Mouse (Mus musculus) heart, embryonic 15.5 days (tissue): Measurements from ENCODE around the gene Lrrc2. TPM values are rescaled to one million over a fixed set of nuclear protein-coding genes. Genes with fewer than 3 reads are reported as not detected.

Source experiments
- ATAC-seq: fragments of 200-750 bp; cut with Nextera tagmentation; replicated peaks from 2 replicates; pipeline ENCODE4 v1.8.0; 2017; ENCODE audit warnings: low read depth, moderate TSS enrichment; ENCODE audit not compliant: insufficient number of reproducible peaks, insufficient read depth, low FRiP score
- H3K27ac ChIP-seq: fragments of 300-500 bp; sonication (generic); 2 replicates; pipeline ENCODE4 v1.5.1; 2015; ENCODE audit warnings: mild to moderate bottlenecking, inconsistent platforms
- H3K27me3 ChIP-seq: fragments of 300-500 bp; sonication (generic); 2 replicates; pipeline ENCODE4 v1.6.1; 2015; ENCODE audit warnings: inconsistent platforms
- H3K36me3 ChIP-seq: fragments of 300-500 bp; sonication (generic); 2 replicates; pipeline ENCODE4 v1.6.1; 2015; ENCODE audit warnings: mild to moderate bottlenecking, inconsistent platforms
- H3K4me1 ChIP-seq: fragments of 300-500 bp; sonication (generic); replicated peaks from 2 replicates; pipeline ENCODE4 v1.6.1; 2015; ENCODE audit warnings: inconsistent platforms
- H3K4me2 ChIP-seq: fragments of 300-500 bp; sonication (generic); 2 replicates; pipeline ENCODE4 v1.6.1; 2015; ENCODE audit warnings: inconsistent platforms, mild to moderate bottlenecking, moderate library complexity
- H3K4me3 ChIP-seq: fragments of 300-500 bp; sonication (generic); 2 replicates; pipeline ENCODE4 v1.5.1; 2015; ENCODE audit warnings: mild to moderate bottlenecking, inconsistent platforms
- H3K9ac ChIP-seq: fragments of 300-500 bp; sonication (generic); 2 replicates; pipeline ENCODE4 v1.6.1; 2015; ENCODE audit warnings: mild to moderate bottlenecking, inconsistent platforms
- H3K9me3 ChIP-seq: fragments of 300-500 bp; sonication (generic); replicated peaks from 2 replicates; pipeline ENCODE4 v1.6.1; 2016; ENCODE audit warnings: inconsistent platforms
- WGBS: fragments of 180-500 bp; shearing (Covaris S2); methylation state at CpG from one replicate; pipeline ENCODE4 v1.1.7; 2015; ENCODE audit warnings: mixed read lengths; 5-methylcytosine and 5-hydroxymethylcytosine counted together
- polyA plus RNA-seq: library from polyadenylated mRNA; unstranded; fragments of >200 nt; fragmentation: Nextera tagmentation; extraction: Ambion mirVana; gene quantifications from 2 replicates; pipeline ENCODE4 v1.2.1, GENCODE M21; 2015

The Lrrc2 gene
- polyA plus RNA-seq, 1 experiment from 2014 or later, result 6.9 TPM

- 49% methylated on average over 4 of the region's 4 CpGs for WGBS
These were observed 37.8 kb downstream of the Lrrc2 start for GRCm38 (mm10) chr9:110989141-110989540.

GRCm38 (mm10) chr9:110989543-110989942 is 38.2 kb downstream of the Lrrc2 start:
- Histone ChIP-seq H3K9me3 (no peaks in the 10 kb centered on the region), H3K9ac (no peak overlapping the region), H3K27me3 (no peaks in the 10 kb centered on the region), H3K27ac (no peak overlapping the region), H3K4me2 (no peak overlapping the region), H3K36me3 (no peaks in the 10 kb centered on the region), H3K4me1 (0 out of 2 replicates have a peak, but pooled peaks cover 4% of the 10 kb centered on the region), H3K4me3 (no peak overlapping the region)
- WGBS, result 94% methylated on average over 2 of the region's 2 CpGs
- ATAC-seq, result no peak

More at GRCm38 (mm10) chr9:110989141-110989540, 37.8 kb downstream of the Lrrc2 start:
- Histone ChIP-seq H3K4me2 (no peak overlapping the region), H3K27ac (no peak overlapping the region), H3K9me3 (no peaks in the 10 kb centered on the region), H3K9ac (no peak overlapping the region), H3K4me3 (no peak overlapping the region), H3K36me3 (no peaks in the 10 kb centered on the region), H3K4me1 (0 out of 2 replicates have a peak, but pooled peaks cover 4% of the 10 kb centered on the region), H3K27me3 (no peaks in the 10 kb centered on the region)
- no peak for ATAC-seq

GRCm38 (mm10) chr9:110990204-110990603 is 38.9 kb downstream of the Lrrc2 start, which contains the start of gene Rtp3:
Gene Rtp3 (minus strand): TSS chr9:110990583.
- no peaks in the 10 kb centered on the region for H3K27me3 ChIP-seq
- no peaks in the 10 kb centered on the region for H3K36me3 ChIP-seq
- H3K4me2 ChIP-seq, result no peak within 1 kb of the TSS
- no peak within 1 kb of the TSS for H3K4me3 ChIP-seq
- no peak within 1 kb of the TSS for H3K9ac ChIP-seq
- no peak for ATAC-seq
- 40% methylated on average over 6 of the region's 6 CpGs for WGBS
- H3K27ac ChIP-seq, result no peak within 1 kb of the TSS
- no peaks in the 10 kb centered on the region for H3K9me3 ChIP-seq
- peaks cover 4% of the 10 kb centered on the region; the same call in 1 of the 2 replicates for H3K4me1 ChIP-seq

- Histone ChIP-seq H3K36me3 (no peaks in the 10 kb centered on the region), H3K27ac (no peak overlapping the region), H3K4me1 (peaks cover 4% of the 10 kb centered on the region; the same call in 1 of the 2 replicates), H3K9me3 (no peaks in the 10 kb centered on the region), H3K4me3 (no peak overlapping the region), H3K9ac (no peak overlapping the region), H3K4me2 (no peak overlapping the region), H3K27me3 (no peaks in the 10 kb centered on the region)
- 48% methylated on average over 3 of the region's 3 CpGs for WGBS
- ATAC-seq, result no peak
These were observed 42.0 kb downstream of the Lrrc2 start for GRCm38 (mm10) chr9:110993281-110993709.

- Histone ChIP-seq H3K4me3 (peak overlapping the region; percentile 50), H3K27ac (peak overlapping the region; percentile 52; the same call in 1 of the 2 replicates), H3K4me1 (peaks cover 6% of the 10 kb centered on the region; the same call in 1 of the 2 replicates), H3K27me3 (no peaks in the 10 kb centered on the region), H3K4me2 (peak overlapping the region; percentile 61), H3K36me3 (no peaks in the 10 kb centered on the region), H3K9ac (peak overlapping the region; percentile 31; the same call in 1 of the 2 replicates), H3K9me3 (no peaks in the 10 kb centered on the region)
- peak; percentile 79 for ATAC-seq
- 12% methylated on average over 13 of the region's 13 CpGs for WGBS
These were observed 43.4 kb downstream of the Lrrc2 start for GRCm38 (mm10) chr9:110994716-110995172.

- 3% methylated on average over 5 of the region's 5 CpGs for WGBS
- ATAC-seq, result no peak; the same call in 1 of the 2 replicates
These were observed 45.9 kb downstream of the Lrrc2 start for GRCm38 (mm10) chr9:110997245-110997644.

GRCm38 (mm10) chr9:110999056-110999455 is 47.7 kb downstream of the Lrrc2 start:
- WGBS, result 87% methylated on average over 2 of the region's 2 CpGs
- H3K4me1 ChIP-seq, result peaks cover 6% of the 10 kb centered on the region; the same call in 1 of the 2 replicates
- no peaks in the 10 kb centered on the region for H3K36me3 ChIP-seq
- no peaks in the 10 kb centered on the region for H3K27me3 ChIP-seq
- H3K27ac ChIP-seq, result no peak overlapping the region
- H3K9me3 ChIP-seq, result no peaks in the 10 kb centered on the region
- H3K4me2 ChIP-seq, result no peak overlapping the region
- no peak for ATAC-seq
- no peak overlapping the region for H3K4me3 ChIP-seq
- no peak overlapping the region for H3K9ac ChIP-seq

More at GRCm38 (mm10) chr9:110997245-110997644, 45.9 kb downstream of the Lrrc2 start:
- Histone ChIP-seq H3K9me3 (no peaks in the 10 kb centered on the region), H3K4me2 (no peak overlapping the region), H3K4me1 (peaks cover 6% of the 10 kb centered on the region; the same call in 1 of the 2 replicates), H3K27ac (no peak overlapping the region), H3K4me3 (no peak overlapping the region), H3K36me3 (no peaks in the 10 kb centered on the region), H3K9ac (no peak overlapping the region), H3K27me3 (no peaks in the 10 kb centered on the region)

- no peak overlapping the region for H3K27ac ChIP-seq
- H3K36me3 ChIP-seq, result no peaks in the 10 kb centered on the region
- H3K9ac ChIP-seq, result no peak overlapping the region
- no peak overlapping the region for H3K4me3 ChIP-seq
- H3K27me3 ChIP-seq, result no peaks in the 10 kb centered on the region
- H3K9me3 ChIP-seq, result no peaks in the 10 kb centered on the region
- peaks cover 6% of the 10 kb centered on the region; the same call in 1 of the 2 replicates for H3K4me1 ChIP-seq
- no peak overlapping the region for H3K4me2 ChIP-seq
- WGBS, result 59% methylated on average over 10 of the region's 10 CpGs
- ATAC-seq, result no peak
These were observed 48.5 kb downstream of the Lrrc2 start for GRCm38 (mm10) chr9:110999856-111000255.

GRCm38 (mm10) chr9:111001621-111002020 is 50.3 kb downstream of the Lrrc2 start:
- no peaks in the 10 kb centered on the region for H3K9me3 ChIP-seq
- 0 out of 2 replicates have a peak, but pooled peaks cover 6% of the 10 kb centered on the region for H3K4me1 ChIP-seq
- ATAC-seq, result no peak
- H3K4me3 ChIP-seq, result no peak overlapping the region
- no peaks in the 10 kb centered on the region for H3K27me3 ChIP-seq
- no peaks in the 10 kb centered on the region for H3K36me3 ChIP-seq
- no peak overlapping the region for H3K4me2 ChIP-seq
- WGBS, result 73% methylated on average over 12 of the region's 12 CpGs
- no peak overlapping the region for H3K27ac ChIP-seq
- H3K9ac ChIP-seq, result no peak overlapping the region

GRCm38 (mm10) chr9:111003279-111003678 is 51.9 kb downstream of the Lrrc2 start:
- Histone ChIP-seq H3K4me2 (no peak overlapping the region), H3K36me3 (no peaks in the 10 kb centered on the region), H3K27ac (no peak overlapping the region), H3K9ac (no peak overlapping the region), H3K4me3 (no peak overlapping the region), H3K27me3 (no peaks in the 10 kb centered on the region), H3K4me1 (0 out of 2 replicates have a peak, but pooled peaks cover 6% of the 10 kb centered on the region), H3K9me3 (no peaks in the 10 kb centered on the region)
- ATAC-seq, result no peak
- 85% methylated on average over 9 of the region's 9 CpGs for WGBS

- no peak overlapping the region for H3K4me3 ChIP-seq
- H3K27me3 ChIP-seq, result no peaks in the 10 kb centered on the region
- 83% methylated on average over 2 of the region's 2 CpGs for WGBS
- H3K4me2 ChIP-seq, result no peak overlapping the region
- no peaks in the 10 kb centered on the region for H3K9me3 ChIP-seq
- H3K36me3 ChIP-seq, result no peaks in the 10 kb centered on the region
- no peak overlapping the region for H3K9ac ChIP-seq
- H3K4me1 ChIP-seq, result no peaks in the 10 kb centered on the region; the same call in 1 of the 2 replicates
- no peak overlapping the region for H3K27ac ChIP-seq
- ATAC-seq, result no peak
These were observed 55.2 kb downstream of the Lrrc2 start for GRCm38 (mm10) chr9:111006544-111006943.

- WGBS, result 63% methylated on average over 3 of the region's 3 CpGs
- peaks cover 8% of the 10 kb centered on the region for H3K4me1 ChIP-seq
These were observed 58.4 kb downstream of the Lrrc2 start for GRCm38 (mm10) chr9:111009763-111010162.

More at GRCm38 (mm10) chr9:111009763-111010162, 58.4 kb downstream of the Lrrc2 start:
- Histone ChIP-seq H3K27me3 (no peaks in the 10 kb centered on the region), H3K36me3 (no peaks in the 10 kb centered on the region), H3K9ac (no peak overlapping the region), H3K4me3 (no peak overlapping the region), H3K9me3 (no peaks in the 10 kb centered on the region), H3K27ac (no peak overlapping the region), H3K4me2 (no peak overlapping the region)
- ATAC-seq, result no peak
